In genomic region chr13:7182216-7182751, GRCm38 (mm10) we compare ENCODE assay signal across 28 mouse cellular contexts.
DNase-seq lines count a peak whose midpoint lies in the region; ATAC-seq and TF ChIP-seq lines count a peak whose summit lies in the region.
"Had no signal": no experiment of that assay in that cellular context is flagged by ENCODE, and none has a peak within 500 bp of the region (broad histone marks: within the 10 kb centered on the region; RNA-seq: fewer than 3 reads in every experiment).

No protein-coding gene starts in this region.

- no peak overlapping the region for H3K4me3 ChIP-seq in forebrain, embryonic 13.5 days
- no peak overlapping the region for H3K4me3 ChIP-seq in forebrain, embryonic 15.5 days
- H3K4me3 ChIP-seq in forebrain, postnatal 0 days (ENCODE audit: low read depth, low read length): no peak overlapping the region
- H3K4me3 ChIP-seq in forebrain, embryonic 11.5 days (ENCODE audit: low read depth, low read length): no peak overlapping the region
- H3K4me3 ChIP-seq: embryonic facial prominence, embryonic 10.5 days; embryonic facial prominence, embryonic 13.5 days; erythroblast, embryonic 14.5 days; gastrocnemius, adult 2 months; heart, embryonic 12.5 days; heart, embryonic 15.5 days; intestine, embryonic 15.5 days had no signal

- H3K27ac ChIP-seq in forebrain, embryonic 13.5 days: no peak overlapping the region
- no peak overlapping the region for H3K27ac ChIP-seq in forebrain, embryonic 15.5 days (replicated peaks)
- H3K27ac ChIP-seq in forebrain, postnatal 0 days (ENCODE audit: low read depth, low read length): no peak overlapping the region
- H3K27ac ChIP-seq in forebrain, embryonic 11.5 days (ENCODE audit: low read depth, low read length): no peak overlapping the region
- H3K27ac ChIP-seq: embryonic facial prominence, embryonic 10.5 days; embryonic facial prominence, embryonic 13.5 days; gastrocnemius, adult 2 months; heart, embryonic 15.5 days; intestine, embryonic 15.5 days had no signal

- H3K9ac ChIP-seq in forebrain, embryonic 13.5 days: no peak overlapping the region
- no peak overlapping the region for H3K9ac ChIP-seq in forebrain, embryonic 15.5 days (replicated peaks)
- no peak overlapping the region for H3K9ac ChIP-seq in forebrain, postnatal 0 days
- H3K9ac ChIP-seq in forebrain, embryonic 11.5 days (ENCODE audit: low read length): no peak overlapping the region
- H3K9ac ChIP-seq: embryonic facial prominence, embryonic 13.5 days; heart, embryonic 12.5 days; heart, embryonic 15.5 days; intestine, embryonic 15.5 days had no signal

- WGBS in forebrain, embryonic 13.5 days: 58% methylated on average over 4 of the region's 4 CpGs
- 52% methylated on average over 4 of the region's 4 CpGs for WGBS in forebrain, embryonic 15.5 days
- WGBS in forebrain, postnatal 0 days: 39% methylated on average over 4 of the region's 4 CpGs
- WGBS in forebrain, embryonic 11.5 days: 70% methylated on average over 4 of the region's 4 CpGs

- TF ChIP-seq CTCF in forebrain, postnatal 0 days (IDR thresholded peaks at IDR 0.05; ENCODE audit: low read depth): no peak

- peak; percentile 11 for DNase-seq in forebrain, postnatal 0 days
- DNase-seq in forebrain, embryonic 11.5 days (ENCODE audit: low spot score): no peak
- DNase-seq in brain, adult 2 months (ENCODE audit: low read depth, low spot score): peak; percentile 3
- no peak for DNase-seq in kidney, postnatal 36 days
- DNase-seq: adrenal gland, adult 8-10 months; adrenal gland, postnatal 25 days; cerebellum, adult 11-12 months; cerebellum, adult 8-10 months; cerebellum, postnatal 10 days; cerebellum, postnatal 36 days; embryo, embryonic 11 days; gastrocnemius, adult 2 months; gastrocnemius, postnatal 14 days; heart, adult 18-20 months; heart, postnatal 14 days; heart, postnatal 4 days; kidney, adult 11 months; kidney, adult 8-10 months had no signal

- H3K4me1 ChIP-seq in forebrain, embryonic 13.5 days: no peaks in the 10 kb centered on the region
- H3K4me1 ChIP-seq in forebrain, embryonic 15.5 days: no peaks in the 10 kb centered on the region
- no peaks in the 10 kb centered on the region for H3K4me1 ChIP-seq in forebrain, postnatal 0 days (ENCODE audit: insufficient read depth)
- no peaks in the 10 kb centered on the region for H3K4me1 ChIP-seq in forebrain, embryonic 11.5 days (replicated peaks; ENCODE audit: control insufficient read depth, insufficient read depth, low read length)
- H3K4me1 ChIP-seq: embryonic facial prominence, embryonic 10.5 days; embryonic facial prominence, embryonic 13.5 days; heart, embryonic 12.5 days; heart, embryonic 15.5 days; intestine, embryonic 15.5 days had no signal

- H3K27me3 ChIP-seq in forebrain, embryonic 13.5 days: no peaks in the 10 kb centered on the region
- no peaks in the 10 kb centered on the region for H3K27me3 ChIP-seq in forebrain, embryonic 15.5 days
- no peaks in the 10 kb centered on the region for H3K27me3 ChIP-seq in forebrain, postnatal 0 days (ENCODE audit: insufficient read depth, low read length)
- no peaks in the 10 kb centered on the region for H3K27me3 ChIP-seq in forebrain, embryonic 11.5 days (ENCODE audit: control insufficient read depth, insufficient read depth, low read length)
- H3K27me3 ChIP-seq: embryonic facial prominence, embryonic 13.5 days; heart, embryonic 12.5 days; heart, embryonic 15.5 days; intestine, embryonic 15.5 days had no signal

- no peak overlapping the region for H3K4me2 ChIP-seq in forebrain, embryonic 13.5 days
- H3K4me2 ChIP-seq in forebrain, embryonic 15.5 days (replicated peaks): no peak overlapping the region
- H3K4me2 ChIP-seq in forebrain, postnatal 0 days (ENCODE audit: low read depth): no peak overlapping the region
- no peak overlapping the region for H3K4me2 ChIP-seq in forebrain, embryonic 11.5 days (ENCODE audit: low read depth, low read length, severe bottlenecking)
- H3K4me2 ChIP-seq: embryonic facial prominence, embryonic 13.5 days; heart, embryonic 12.5 days; heart, embryonic 15.5 days; intestine, embryonic 15.5 days had no signal

- peak; percentile 55; the same call in 1 of the 2 replicates for ATAC-seq in forebrain, embryonic 13.5 days
- no peak for ATAC-seq in forebrain, embryonic 15.5 days (replicated peaks)
- peak; percentile 79; the same call in 1 of the 2 replicates for ATAC-seq in forebrain, postnatal 0 days
- no peak for ATAC-seq in forebrain, embryonic 11.5 days (replicated peaks; ENCODE audit: low FRiP score)
- ATAC-seq: activated CD4-positive, CD25-positive, alpha-beta regulatory T cell, adult 4 months; hindbrain, embryonic 16.5 days; intestine, embryonic 15.5 days had no signal

- H3K36me3 ChIP-seq in forebrain, embryonic 13.5 days (ENCODE audit: poor library complexity, severe bottlenecking): no peaks in the 10 kb centered on the region
- no peaks in the 10 kb centered on the region for H3K36me3 ChIP-seq in forebrain, embryonic 15.5 days
- no peaks in the 10 kb centered on the region for H3K36me3 ChIP-seq in forebrain, postnatal 0 days (ENCODE audit: insufficient read depth)
- H3K36me3 ChIP-seq in forebrain, embryonic 11.5 days (ENCODE audit: control insufficient read depth, insufficient read depth, low read length): no peaks in the 10 kb centered on the region
- H3K36me3 ChIP-seq: embryonic facial prominence, embryonic 10.5 days; embryonic facial prominence, embryonic 13.5 days; heart, embryonic 12.5 days; heart, embryonic 15.5 days; intestine, embryonic 15.5 days had no signal

- no peaks in the 10 kb centered on the region for H3K9me3 ChIP-seq in forebrain, embryonic 13.5 days (replicated peaks)
- no peaks in the 10 kb centered on the region for H3K9me3 ChIP-seq in forebrain, embryonic 15.5 days
- H3K9me3 ChIP-seq in forebrain, postnatal 0 days (ENCODE audit: low read length): no peaks in the 10 kb centered on the region
- H3K9me3 ChIP-seq in forebrain, embryonic 11.5 days (ENCODE audit: control insufficient read depth, low read length): no peaks in the 10 kb centered on the region
- H3K9me3 ChIP-seq: embryonic facial prominence, embryonic 10.5 days; embryonic facial prominence, embryonic 13.5 days; heart, embryonic 12.5 days; heart, embryonic 15.5 days; intestine, embryonic 15.5 days had no signal

Comparison
In these comparisons a context has a peak if more than half of its experiments do, and no peak if none do; other contexts are left out.
1. ATAC-seq: peak in forebrain, embryonic 13.5 days (single experiment) and forebrain, postnatal 0 days (single experiment); none in forebrain, embryonic 15.5 days (single experiment) and forebrain, embryonic 11.5 days (single experiment).
2. DNase-seq: peak in forebrain, postnatal 0 days (single experiment) and brain, adult 2 months (single experiment); none in forebrain, embryonic 11.5 days (single experiment) and kidney, postnatal 36 days (0 of 2).